Mouse (Mus musculus): ENCODE measurements around the gene Rasgrp3.
"Not testable (repeated sequence)": the region's sequence is repeated elsewhere in the genome, so short reads cannot be mapped to it uniquely, and the experiment has no call there.

The Rasgrp3 gene

GRCm38 (mm10) chr17:75463223-75463622, 27.5 kb downstream of the Rasgrp3 start:
- DNase-seq (ENCODE audit: low spot score), result not testable (repeated sequence)

DNA sequence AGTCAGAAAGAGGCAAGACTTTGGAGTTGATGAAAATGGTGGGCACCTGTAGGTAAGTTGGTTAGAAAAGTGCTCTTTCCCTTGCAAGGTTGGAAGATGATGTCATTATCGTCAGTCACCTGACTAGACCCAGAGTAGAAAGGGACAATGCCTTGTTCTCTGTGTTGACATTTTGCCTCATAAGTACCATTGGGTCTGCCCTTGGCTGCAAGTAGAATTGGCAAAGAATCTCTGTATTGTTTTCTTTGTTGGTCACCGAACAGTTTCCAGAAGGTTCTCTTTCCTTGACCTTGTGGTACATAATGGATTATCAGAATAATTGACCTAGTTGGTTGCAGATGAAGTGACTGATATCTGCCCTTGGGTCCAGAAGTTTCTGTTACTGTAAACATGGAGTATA, 27.9 kb downstream of the Rasgrp3 start:
- no peak for DNase-seq (ENCODE audit: low spot score)

- no peak for DNase-seq (ENCODE audit: low spot score)
Observed at GRCm38 (mm10) chr17:75464331-75464982, 28.8 kb downstream of the Rasgrp3 start.

GRCm38 (mm10) chr17:75464983-75465634, 29.4 kb downstream of the Rasgrp3 start:
- peak; percentile 71 for DNase-seq (ENCODE audit: low spot score)

GRCm38 (mm10) chr17:75465635-75465997, 29.9 kb downstream of the Rasgrp3 start:
- DNase-seq (ENCODE audit: low spot score), result no peak

- no peak for DNase-seq (ENCODE audit: low spot score)
Observed at GRCm38 (mm10) chr17:75466948-75467347, 31.3 kb downstream of the Rasgrp3 start.

GRCm38 (mm10) chr17:75467526-75467925, 31.8 kb downstream of the Rasgrp3 start:
- DNase-seq (ENCODE audit: low spot score), result no peak

DNA sequence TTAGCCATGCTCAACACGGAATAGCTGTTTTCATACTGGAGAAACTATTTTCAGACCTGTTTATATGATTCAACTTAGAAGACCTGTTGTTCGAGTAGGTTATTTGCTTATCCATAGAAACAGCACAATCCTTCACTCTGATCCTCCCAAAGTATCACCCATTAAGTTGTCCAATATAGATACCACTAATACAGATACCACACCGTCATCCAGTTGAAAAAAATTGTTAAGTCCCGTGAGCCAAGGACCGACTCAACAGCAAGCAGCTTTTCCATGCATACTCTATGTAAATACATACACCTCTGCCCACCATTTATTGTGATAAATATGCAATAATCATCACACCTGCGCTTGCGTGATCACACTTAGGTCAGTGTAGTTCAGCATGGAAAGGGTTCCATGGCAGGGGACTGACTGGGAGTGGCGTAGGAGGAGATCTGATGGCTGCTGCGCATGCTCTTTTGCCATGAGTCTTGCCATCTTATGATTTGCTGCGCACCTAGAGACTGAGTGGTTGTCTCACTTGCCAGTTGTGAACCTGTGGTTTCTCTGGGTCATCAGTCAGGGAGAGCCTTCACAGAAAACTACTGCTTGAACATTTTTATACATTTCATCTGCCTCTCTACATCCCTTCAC, 32.9 kb downstream of the Rasgrp3 start:
- DNase-seq (ENCODE audit: low spot score), result no peak

DNA sequence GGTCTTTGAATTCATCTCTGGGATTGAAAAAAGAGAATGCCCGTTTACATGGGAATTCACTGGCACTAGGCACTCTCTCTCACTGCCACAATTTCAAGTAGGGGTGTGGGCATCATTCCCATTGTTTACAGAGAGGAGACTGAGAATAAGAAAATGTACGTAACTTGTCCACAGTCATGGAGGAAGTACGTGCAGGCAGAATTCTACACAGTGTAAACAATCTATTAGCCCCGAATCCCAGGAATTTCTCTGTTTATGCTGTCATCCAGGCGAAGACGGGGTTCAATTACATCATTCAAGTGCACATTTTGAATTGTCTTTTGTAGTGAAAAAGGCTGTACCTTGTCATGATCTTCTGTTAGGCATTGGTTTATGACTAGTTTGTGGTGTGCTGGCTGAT, 34.6 kb downstream of the Rasgrp3 start:
- DNase-seq (ENCODE audit: low spot score), result no peak

DNA sequence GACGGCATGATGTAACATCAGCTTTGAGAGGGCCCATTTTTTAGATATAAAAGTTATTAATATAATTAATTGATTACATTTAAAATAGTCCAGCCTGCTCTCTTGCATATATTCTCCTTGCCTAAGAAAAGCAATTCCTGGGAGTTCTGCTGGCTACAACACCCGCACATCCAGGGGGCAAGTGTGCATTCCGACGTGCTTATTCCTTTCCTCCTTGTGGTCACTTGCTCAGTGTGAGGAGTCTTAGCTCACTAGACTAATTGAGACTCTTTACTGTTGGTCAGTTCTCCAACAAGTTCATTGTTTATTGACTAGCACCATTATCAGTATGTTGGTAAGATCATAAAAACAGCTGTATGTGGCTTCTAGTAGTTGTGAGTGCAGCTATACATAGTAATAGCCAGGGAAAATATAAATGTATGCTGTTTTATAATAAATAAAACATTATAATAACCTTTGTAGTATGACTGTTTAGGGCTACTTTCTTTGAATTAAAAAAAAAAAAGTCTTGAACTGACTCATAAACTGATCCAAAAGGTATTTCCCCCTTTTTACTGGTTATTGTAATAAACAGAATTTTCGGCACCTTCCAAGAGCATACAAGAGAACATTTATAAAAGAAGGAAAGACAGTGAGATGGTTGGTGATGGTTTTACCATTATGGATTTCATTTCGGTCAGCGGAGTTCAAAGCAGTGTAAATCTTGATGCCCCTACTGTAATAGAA, 35.4 kb downstream of the Rasgrp3 start:
- no peak for DNase-seq (ENCODE audit: low spot score)

GRCm38 (mm10) chr17:75471644-75472253, 36.1 kb downstream of the Rasgrp3 start:
- DNase-seq (ENCODE audit: low spot score), result no peak

DNA sequence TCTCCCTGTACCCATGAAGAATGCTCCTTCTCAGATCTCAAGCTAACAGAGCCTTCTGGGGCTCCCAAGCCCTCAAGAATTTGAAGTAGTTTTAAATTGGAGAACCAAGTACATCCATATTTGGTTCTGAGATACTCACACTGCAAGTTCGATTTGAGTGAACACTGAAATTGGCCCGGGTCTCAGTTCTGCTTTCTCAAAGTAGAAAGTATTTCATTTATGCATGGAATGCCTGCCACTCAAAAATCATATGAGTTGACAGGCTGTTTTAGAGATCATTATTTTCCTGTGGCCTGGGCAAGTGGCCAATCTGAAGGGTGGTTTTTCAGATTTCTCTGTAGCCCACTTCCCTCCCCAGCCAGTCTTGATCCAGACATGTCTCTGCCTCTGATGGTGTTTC, 36.7 kb downstream of the Rasgrp3 start:
- no peak for DNase-seq (ENCODE audit: low spot score)

- no peak for DNase-seq (ENCODE audit: low spot score)
Observed at GRCm38 (mm10) chr17:75475985-75476384, 40.3 kb downstream of the Rasgrp3 start.

DNA sequence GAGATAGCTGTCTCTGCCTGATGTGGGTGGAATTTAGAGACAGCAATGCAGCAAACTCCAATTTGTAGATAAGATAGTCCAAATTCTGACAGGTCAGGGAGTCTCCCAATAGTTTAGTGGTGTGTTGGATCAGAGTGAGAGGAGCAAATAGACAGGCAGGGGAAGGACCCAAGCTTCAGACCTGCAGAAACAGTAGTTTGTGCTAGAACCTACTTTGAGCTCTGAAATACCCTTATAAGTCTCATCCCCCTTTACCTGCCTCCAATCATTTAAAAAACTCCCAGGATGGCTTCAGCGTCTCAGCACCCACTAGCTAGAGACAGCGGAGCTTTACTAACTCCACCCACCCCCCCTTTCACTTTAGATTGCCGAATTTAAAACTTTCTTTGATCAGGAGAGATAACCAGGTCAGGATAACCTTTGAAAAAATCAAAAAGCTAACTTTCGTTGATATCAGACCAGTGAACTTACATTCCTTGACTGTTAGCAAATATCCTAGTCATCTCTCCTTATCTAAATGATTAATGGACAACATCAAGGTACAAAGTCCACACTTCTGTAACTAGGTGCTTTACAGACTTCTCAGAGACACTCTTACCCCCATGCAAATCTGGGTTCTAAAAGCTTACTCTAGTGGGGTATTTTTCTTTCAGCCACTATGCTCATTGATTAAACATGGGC, 41.2 kb downstream of the Rasgrp3 start:
- no peak for DNase-seq (ENCODE audit: low spot score)

GRCm38 (mm10) chr17:75477655-75478054, 42.0 kb downstream of the Rasgrp3 start:
- no peak for DNase-seq (ENCODE audit: low spot score)

GRCm38 (mm10) chr17:75478836-75479235, 43.1 kb downstream of the Rasgrp3 start:
- DNase-seq (ENCODE audit: low spot score), result no peak

- no peak for DNase-seq (ENCODE audit: low spot score)
Observed at GRCm38 (mm10) chr17:75479663-75480062, 44.0 kb downstream of the Rasgrp3 start.

DNA sequence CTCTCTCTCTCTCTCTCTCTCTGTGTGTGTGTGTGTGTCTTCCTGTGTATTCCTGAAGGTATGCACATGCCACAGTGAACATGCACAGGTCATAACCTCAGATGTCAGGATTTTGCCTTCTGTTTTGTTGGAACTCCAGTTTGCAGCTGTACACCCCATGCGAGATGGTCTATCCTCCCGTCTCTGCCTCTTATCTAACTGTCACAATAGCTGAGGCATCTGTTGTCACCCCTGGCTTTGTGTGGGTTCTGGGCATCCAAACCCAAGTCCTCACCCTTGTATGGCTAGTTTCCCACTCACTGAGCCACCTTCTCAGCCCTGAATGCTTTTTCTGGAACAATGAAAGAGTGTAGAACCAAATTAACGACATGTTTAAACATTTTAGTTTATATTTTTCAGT, 44.7 kb downstream of the Rasgrp3 start:
- DNase-seq (ENCODE audit: low spot score), result no peak

GRCm38 (mm10) chr17:75486205-75486604, 50.5 kb downstream of the Rasgrp3 start:
- no peak for DNase-seq (ENCODE audit: low spot score)

DNA sequence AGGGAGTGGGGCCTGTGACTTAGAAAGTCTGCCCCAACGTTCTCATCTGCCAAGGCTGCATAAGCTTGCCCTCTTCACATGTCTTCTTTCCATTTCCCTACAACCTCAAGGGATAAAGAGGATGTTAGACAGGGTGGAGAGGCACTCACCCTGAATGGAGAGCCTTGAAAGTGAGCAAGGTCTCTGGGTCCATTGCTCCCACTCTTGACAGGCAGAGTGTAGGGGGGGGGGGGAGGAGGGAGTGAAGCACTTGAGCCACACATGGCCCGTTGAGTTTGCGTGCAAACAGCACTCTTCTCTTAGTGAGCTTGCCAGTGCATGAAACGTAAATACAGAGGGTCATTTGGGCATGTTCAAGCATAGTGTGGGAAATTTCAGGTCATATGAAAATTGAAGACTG, 59.5 kb downstream of the Rasgrp3 start:
- DNase-seq (ENCODE audit: low spot score), result no peak

DNA sequence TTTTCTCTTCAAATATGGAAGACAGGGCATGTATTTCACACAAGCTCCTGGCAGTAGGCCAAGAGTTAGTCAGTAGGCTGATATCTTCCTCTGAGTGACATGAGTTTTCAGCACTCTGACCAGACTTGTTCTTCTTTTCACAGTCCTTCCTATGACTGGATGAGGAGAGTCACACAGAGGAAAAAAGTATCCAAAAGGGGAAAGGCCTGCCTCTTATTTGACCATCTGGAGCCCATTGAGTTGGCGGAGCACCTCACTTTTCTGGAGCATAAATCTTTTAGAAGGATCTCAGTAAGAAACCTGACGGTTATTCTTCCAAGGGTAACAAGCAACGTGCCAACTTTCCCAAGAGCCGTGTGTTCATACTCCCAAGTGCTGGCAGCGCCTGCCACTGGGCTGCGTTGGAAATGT, 62.5 kb downstream of the Rasgrp3 start:
- DNase-seq (ENCODE audit: low spot score), result no peak

- no peak for DNase-seq (ENCODE audit: low spot score)
Observed at GRCm38 (mm10) chr17:75503031-75503430, 67.3 kb downstream of the Rasgrp3 start.
